Mouse (Mus musculus) 3134 (cell line): ENCODE results near the gene Pla1a.

ENCODE experiments used
- DNase-seq: peaks from one replicate; pipeline ENCODE4 v3.0.0-alpha.2; 2011; ENCODE audit warnings: low spot score; ENCODE audit not compliant: insufficient read length; ENCODE audit errors: extremely low read depth

The Pla1a gene

DNA sequence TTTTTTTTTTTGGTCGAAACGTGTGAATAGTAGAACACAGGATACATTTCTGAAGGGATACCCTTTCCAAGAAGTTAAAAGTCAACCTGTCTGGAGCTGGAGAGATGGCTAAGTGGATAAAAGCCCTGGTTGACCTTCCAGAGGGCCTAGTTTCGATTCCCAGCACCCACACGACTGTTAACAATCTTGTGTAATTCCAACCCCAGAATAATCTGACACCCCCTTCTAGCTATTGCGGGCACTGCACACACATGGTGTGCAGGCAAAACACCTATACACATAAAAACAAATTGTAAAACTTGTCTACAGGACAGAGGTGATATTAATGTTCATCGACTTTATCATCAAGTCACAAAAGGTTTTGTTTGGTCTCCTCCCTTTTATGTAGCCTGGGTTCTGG is 85.4 kb downstream of the Pla1a start:
- no peak for DNase-seq

DNA sequence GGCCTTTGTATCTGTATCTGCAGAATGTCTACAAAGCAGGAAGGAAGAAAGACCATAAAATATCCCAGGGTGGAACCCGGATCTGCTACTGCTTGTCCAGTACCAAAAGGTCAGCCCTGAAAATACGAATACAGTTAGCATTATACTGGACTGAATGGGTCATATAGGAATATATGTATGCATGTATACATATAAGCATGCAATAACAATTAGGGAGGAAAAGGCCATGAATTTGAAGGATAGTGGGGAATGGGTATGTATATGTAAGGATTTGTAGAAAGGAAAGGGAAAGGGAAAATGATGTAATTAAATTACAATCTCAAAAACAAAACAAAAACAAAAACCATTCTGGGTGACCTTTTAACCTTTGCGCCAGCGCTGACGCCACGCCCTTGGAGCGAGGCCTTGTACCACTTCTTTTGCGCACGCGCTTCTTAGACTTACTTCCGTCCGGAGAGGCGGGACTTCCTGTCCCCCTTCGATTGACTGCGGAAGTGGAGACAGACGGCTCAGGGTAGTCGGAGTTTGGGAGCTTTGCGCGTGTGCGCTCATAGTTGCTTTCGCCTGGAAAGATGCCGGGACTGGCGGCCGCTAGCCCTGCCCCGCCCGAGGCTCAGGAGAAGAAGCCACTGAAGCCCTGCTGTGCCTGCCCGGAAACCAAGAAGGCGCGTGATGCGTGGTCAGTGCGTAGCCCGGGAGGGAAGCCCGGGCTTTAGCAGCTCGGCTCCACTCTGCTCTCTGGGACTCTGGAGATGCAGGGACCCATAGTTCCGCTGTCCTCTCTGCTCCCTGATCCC is 86.2 kb downstream of the Pla1a start, which contains the start of the genes Cox17 and Gm21987:
Gene Cox17 (plus strand): TSS at position 463 of the 797 bp plus-strand sequence.
Gene Gm21987 (plus strand): TSS at position 512 of the 797 bp plus-strand sequence.
- DNase-seq = peak; percentile 90
